Mouse (Mus musculus): ENCODE results near the gene Wwc1. TPM values are rescaled to one million over a fixed set of nuclear protein-coding genes. Genes with fewer than 3 reads are reported as not detected.
"Not testable (repeated sequence)": the region's sequence is repeated elsewhere in the genome, so short reads cannot be mapped to it uniquely, and the experiment has no call there.

Gene Wwc1
- polyA plus RNA-seq, 1 experiment from 2014 or later: 14.9 TPM

DNA sequence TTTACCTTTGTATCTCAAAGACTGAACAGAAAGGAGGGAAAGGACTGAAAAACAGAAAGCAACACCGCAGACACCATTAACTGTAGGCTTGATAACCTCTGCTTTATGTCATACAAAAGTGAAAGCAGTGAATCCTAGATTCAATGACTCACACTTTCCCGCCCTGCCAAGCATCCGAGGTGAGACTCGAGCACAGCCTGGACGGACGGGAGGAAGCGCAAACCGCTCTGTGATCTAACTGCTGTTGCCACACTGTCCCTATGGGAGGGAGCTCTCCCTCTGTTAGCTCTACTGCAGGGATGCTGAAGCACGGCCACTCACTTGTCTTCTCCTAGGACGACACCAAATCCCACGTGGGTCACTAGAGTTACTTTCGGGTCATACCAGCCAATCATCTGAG lies 164.0 kb downstream of the Wwc1 start:
- Histone ChIP-seq H3K27ac (ENCODE audit: low read length) (no peak overlapping the region), H3K4me2 (ENCODE audit: low read length) (no peak overlapping the region), H3K4me1 (replicated peaks; ENCODE audit: control insufficient read depth, insufficient read depth, low read length) (no peaks in the 10 kb centered on the region), H3K9me3 (ENCODE audit: control insufficient read depth, low read length) (no peaks in the 10 kb centered on the region), H3K4me3 (replicated peaks; ENCODE audit: low read length) (no peak overlapping the region), H3K9ac (replicated peaks; ENCODE audit: low read depth, low read length) (no peak overlapping the region), H3K27me3 (replicated peaks; ENCODE audit: control insufficient read depth, insufficient read depth, low read length) (no peaks in the 10 kb centered on the region), H3K36me3 (ENCODE audit: control insufficient read depth, insufficient read depth) (peaks cover 61% of the 10 kb centered on the region)
- WGBS: 92% methylated on average over 12 of the region's 12 CpGs
- no peak for ATAC-seq

DNA sequence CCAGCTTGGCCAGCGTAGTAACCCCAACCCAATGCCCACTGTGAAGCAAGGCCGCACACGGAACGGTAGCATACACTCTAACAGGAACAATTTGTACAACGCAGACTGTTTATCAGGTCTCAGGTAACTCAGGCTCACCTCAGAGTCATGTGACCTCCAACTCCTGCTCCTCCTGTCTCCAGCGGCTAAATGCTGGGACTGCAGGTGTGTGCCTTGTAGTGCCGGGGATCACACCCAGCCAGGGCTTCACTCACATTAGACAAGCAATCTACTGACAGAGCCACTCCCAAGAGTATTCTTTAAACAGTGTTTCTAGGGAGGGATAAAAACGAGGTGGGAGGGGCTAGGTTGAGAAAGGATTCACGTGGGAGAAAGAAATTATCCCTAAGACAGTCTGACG lies 168.9 kb downstream of the Wwc1 start:
- Histone ChIP-seq H3K27me3 (replicated peaks; ENCODE audit: control insufficient read depth, insufficient read depth, low read length) (no peaks in the 10 kb centered on the region), H3K9me3 (ENCODE audit: control insufficient read depth, low read length) (no peaks in the 10 kb centered on the region), H3K4me2 (ENCODE audit: low read length) (no peak overlapping the region), H3K4me3 (replicated peaks; ENCODE audit: low read length) (no peak overlapping the region), H3K27ac (ENCODE audit: low read length) (no peak overlapping the region), H3K4me1 (replicated peaks; ENCODE audit: control insufficient read depth, insufficient read depth, low read length) (no peaks in the 10 kb centered on the region), H3K9ac (replicated peaks; ENCODE audit: low read depth, low read length) (no peak overlapping the region), H3K36me3 (ENCODE audit: control insufficient read depth, insufficient read depth) (peaks cover 47% of the 10 kb centered on the region)
- no peak for ATAC-seq
- whole genome bisulfite sequencing: 82% methylated on average over 10 of the region's 10 CpGs

DNA sequence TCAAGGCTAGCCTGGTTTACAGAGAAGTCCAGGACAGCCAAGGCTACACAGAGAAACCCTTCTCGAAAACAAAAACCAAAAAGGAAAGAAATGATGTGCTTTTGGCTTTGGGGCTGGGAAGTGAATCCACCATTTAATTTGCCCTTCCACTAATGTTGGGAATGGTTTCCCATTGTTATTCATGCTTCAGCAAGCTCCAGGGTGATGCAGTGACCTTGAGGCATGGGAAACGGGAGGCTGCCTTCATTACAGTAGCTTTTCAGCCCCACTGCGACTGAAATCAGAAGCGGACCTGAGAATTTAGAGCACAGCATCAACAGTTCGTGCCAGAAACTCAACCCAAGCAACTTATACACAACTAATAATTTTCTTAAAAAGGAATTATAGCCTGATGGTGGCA lies 179.0 kb downstream of the Wwc1 start:
- Histone ChIP-seq H3K27me3 (replicated peaks; ENCODE audit: control insufficient read depth, insufficient read depth, low read length) (peaks cover 10% of the 10 kb centered on the region), H3K4me1 (replicated peaks; ENCODE audit: control insufficient read depth, insufficient read depth, low read length) (peaks cover 10% of the 10 kb centered on the region), H3K27ac (ENCODE audit: low read length) (no peak overlapping the region), H3K4me2 (ENCODE audit: low read length) (no peak overlapping the region), H3K9me3 (ENCODE audit: control insufficient read depth, low read length) (no peaks in the 10 kb centered on the region), H3K4me3 (replicated peaks; ENCODE audit: low read length) (no peak overlapping the region), H3K36me3 (ENCODE audit: control insufficient read depth, insufficient read depth) (0 out of 2 replicates have a peak, but pooled peaks cover under 1% of the 10 kb centered on the region), H3K9ac (replicated peaks; ENCODE audit: low read depth, low read length) (no peak overlapping the region)
- WGBS: 82% methylated on average over 5 of the region's 5 CpGs
- ATAC-seq: no peak

DNA sequence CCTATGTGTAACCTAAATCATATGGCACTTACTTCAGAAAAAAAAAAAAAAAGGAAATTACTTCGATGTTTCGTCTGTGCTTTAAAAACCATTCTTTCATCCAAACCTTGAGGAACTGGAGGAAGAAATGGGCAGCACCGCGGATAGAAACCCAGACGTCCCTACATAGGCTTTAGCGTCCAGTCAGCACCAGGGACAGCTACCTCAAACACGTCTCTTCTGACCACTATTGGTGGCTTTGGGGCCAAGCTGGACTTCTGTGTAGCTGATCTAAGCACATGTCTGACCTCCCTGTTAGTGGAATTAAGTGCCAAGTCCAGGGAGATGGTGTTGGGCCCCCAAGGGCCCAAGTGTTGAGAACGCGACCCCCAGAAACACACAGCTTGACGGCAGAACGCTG lies 181.5 kb downstream of the Wwc1 start, which contains the start of gene Fbll1:
Gene Fbll1, minus strand, starts transcription at position 11 of the 400 bp plus-strand sequence.
- WGBS: 9% methylated on average over 11 of the region's 11 CpGs
- peak within 1 kb of the TSS; percentile 43 for H3K27ac ChIP-seq (ENCODE audit: low read length)
- no peaks in the 10 kb centered on the region for H3K9me3 ChIP-seq (ENCODE audit: control insufficient read depth, low read length)
- H3K4me2 ChIP-seq (ENCODE audit: low read length): peak within 1 kb of the TSS; percentile 88
- H3K36me3 ChIP-seq (ENCODE audit: control insufficient read depth, insufficient read depth): no peaks in the 10 kb centered on the region
- peak within 1 kb of the TSS; percentile 78 for H3K9ac ChIP-seq (replicated peaks; ENCODE audit: low read depth, low read length)
- H3K27me3 ChIP-seq (replicated peaks; ENCODE audit: control insufficient read depth, insufficient read depth, low read length): peaks cover 11% of the 10 kb centered on the region
- peak within 1 kb of the TSS; percentile 71 for H3K4me3 ChIP-seq (replicated peaks; ENCODE audit: low read length)
- 0 out of 2 replicates have a peak, but pooled peaks have one; percentile 8 for ATAC-seq
- H3K4me1 ChIP-seq (replicated peaks; ENCODE audit: control insufficient read depth, insufficient read depth, low read length): peaks cover 10% of the 10 kb centered on the region

DNA sequence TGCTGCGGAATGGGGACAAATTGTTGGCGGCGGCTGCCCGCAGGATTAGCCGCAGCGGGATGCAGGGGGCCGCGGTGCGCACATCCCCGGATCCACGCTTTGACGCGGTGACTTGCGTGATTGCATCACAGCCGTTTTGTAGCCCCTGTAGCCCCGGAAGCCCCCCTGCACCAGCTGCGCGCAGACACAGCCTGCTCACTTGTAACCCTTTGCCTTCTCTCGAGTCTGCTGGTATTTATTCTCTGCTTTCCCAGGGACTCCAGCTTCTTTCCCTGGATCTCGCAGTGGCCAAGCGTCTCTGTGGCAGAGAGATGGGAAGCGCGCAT lies 181.9 kb downstream of the Wwc1 start:
- peak overlapping the region; percentile 88 for H3K4me2 ChIP-seq (ENCODE audit: low read length)
- H3K27me3 ChIP-seq (replicated peaks; ENCODE audit: control insufficient read depth, insufficient read depth, low read length): peaks cover 11% of the 10 kb centered on the region
- peak overlapping the region; percentile 43 for H3K27ac ChIP-seq (ENCODE audit: low read length)
- ATAC-seq: peak; percentile 97
- no peaks in the 10 kb centered on the region for H3K36me3 ChIP-seq (ENCODE audit: control insufficient read depth, insufficient read depth)
- peak overlapping the region; percentile 78 for H3K9ac ChIP-seq (replicated peaks; ENCODE audit: low read depth, low read length)
- no peaks in the 10 kb centered on the region for H3K9me3 ChIP-seq (ENCODE audit: control insufficient read depth, low read length)
- peaks cover 10% of the 10 kb centered on the region for H3K4me1 ChIP-seq (replicated peaks; ENCODE audit: control insufficient read depth, insufficient read depth, low read length)
- WGBS: under 1% methylated on average over 23 of the region's 23 CpGs
- H3K4me3 ChIP-seq (replicated peaks; ENCODE audit: low read length): peak overlapping the region; percentile 71

DNA sequence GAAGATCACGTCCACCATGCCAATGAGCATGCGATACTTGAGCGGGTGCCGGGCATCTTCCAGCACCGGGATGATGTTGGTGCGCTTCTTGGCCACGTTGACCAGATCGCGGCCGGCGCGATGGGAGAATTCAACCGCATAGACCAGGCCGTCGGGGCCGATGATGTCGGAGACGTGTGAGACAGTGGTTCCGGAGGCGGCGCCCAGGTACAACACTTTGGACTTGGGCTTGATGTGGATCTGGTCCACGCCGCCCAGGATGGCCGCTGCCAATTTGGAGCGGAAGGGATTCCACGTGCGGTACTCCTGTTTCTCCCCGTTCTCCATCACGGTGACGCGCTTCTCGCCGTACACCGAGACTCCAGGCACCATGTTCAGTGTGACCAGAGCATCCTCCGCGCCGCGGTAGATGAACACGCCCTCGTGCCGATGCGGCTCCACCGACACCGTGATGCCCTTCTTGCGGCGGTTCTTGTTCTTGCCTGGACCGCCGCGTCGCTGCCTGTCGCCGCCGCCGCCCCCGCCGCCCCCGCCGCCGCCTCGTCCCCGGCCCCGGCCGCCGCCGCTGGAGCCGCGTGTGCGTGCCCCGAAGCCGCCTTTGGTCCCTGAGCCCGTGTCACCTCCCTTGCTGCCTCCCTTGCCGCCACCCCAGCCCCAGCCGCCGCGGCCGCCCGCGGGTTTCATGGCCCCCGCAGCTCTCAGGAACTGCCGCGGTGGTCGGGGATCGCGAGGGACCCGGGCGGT lies 182.4 kb downstream of the Wwc1 start:
- Histone ChIP-seq H3K4me3 (replicated peaks; ENCODE audit: low read length) (peak overlapping the region; percentile 71), H3K27ac (ENCODE audit: low read length) (peak overlapping the region; percentile 43), H3K36me3 (ENCODE audit: control insufficient read depth, insufficient read depth) (no peaks in the 10 kb centered on the region), H3K9ac (replicated peaks; ENCODE audit: low read depth, low read length) (peak overlapping the region; percentile 78), H3K4me2 (ENCODE audit: low read length) (peak overlapping the region; percentile 88), H3K27me3 (replicated peaks; ENCODE audit: control insufficient read depth, insufficient read depth, low read length) (peaks cover 11% of the 10 kb centered on the region), H3K4me1 (replicated peaks; ENCODE audit: control insufficient read depth, insufficient read depth, low read length) (peaks cover 10% of the 10 kb centered on the region), H3K9me3 (ENCODE audit: control insufficient read depth, low read length) (no peaks in the 10 kb centered on the region)
- ATAC-seq: peak; percentile 63
- WGBS: 3% methylated on average over 66 of the region's 86 CpGs

DNA sequence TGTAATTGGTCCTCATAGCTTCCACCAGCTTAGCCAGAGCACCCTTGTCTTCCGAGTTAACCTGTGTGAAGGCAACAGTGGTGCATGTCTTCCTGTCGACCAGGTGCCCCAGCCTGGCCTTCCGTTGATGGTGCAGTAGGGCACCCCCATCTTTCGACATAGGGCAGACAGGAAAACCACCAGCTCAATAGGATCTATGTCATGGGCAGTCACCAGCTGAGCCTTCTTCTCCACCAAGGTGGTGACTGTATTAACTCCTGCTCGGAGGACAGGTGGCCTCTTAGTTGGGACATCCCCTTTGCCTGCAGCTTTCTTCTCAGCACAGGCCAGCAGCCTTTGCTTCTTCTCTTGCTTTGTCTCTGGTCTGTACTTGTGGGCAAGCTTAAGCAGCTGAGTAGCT lies 187.5 kb downstream of the Wwc1 start:
- ATAC-seq: not testable (repeated sequence)

DNA sequence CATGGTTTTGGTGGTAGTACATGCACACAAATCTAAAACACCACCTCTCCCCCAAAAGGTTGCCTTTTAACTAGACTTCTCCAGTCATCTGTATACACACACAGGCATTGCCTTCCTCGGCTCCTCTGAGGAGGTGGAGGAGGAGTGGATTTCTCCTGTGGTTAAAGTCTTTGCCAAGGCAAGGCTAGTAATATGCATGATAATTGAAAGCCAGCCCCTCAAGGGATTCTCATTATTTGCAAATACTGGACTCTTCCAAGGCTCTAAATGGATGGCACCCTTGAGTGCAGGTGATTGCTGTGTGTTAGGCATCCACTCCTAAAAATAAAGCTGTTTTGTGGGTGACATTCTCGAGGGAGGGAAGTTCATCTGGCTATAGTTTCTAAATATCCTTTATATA lies 191.9 kb downstream of the Wwc1 start:
- Histone ChIP-seq H3K9ac (replicated peaks; ENCODE audit: low read depth, low read length) (no peak overlapping the region), H3K4me1 (replicated peaks; ENCODE audit: control insufficient read depth, insufficient read depth, low read length) (no peaks in the 10 kb centered on the region), H3K4me2 (ENCODE audit: low read length) (no peak overlapping the region), H3K27me3 (replicated peaks; ENCODE audit: control insufficient read depth, insufficient read depth, low read length) (no peaks in the 10 kb centered on the region), H3K36me3 (ENCODE audit: control insufficient read depth, insufficient read depth) (peaks cover 23% of the 10 kb centered on the region), H3K27ac (ENCODE audit: low read length) (no peak overlapping the region), H3K4me3 (replicated peaks; ENCODE audit: low read length) (no peak overlapping the region), H3K9me3 (ENCODE audit: control insufficient read depth, low read length) (peaks cover 3% of the 10 kb centered on the region; the same call in 1 of the 2 replicates)
- 57% methylated on average over 2 of the region's 2 CpGs for WGBS
- ATAC-seq: no peak

More for the DNA sequence above, 187.5 kb downstream of the Wwc1 start:
- H3K9ac ChIP-seq (replicated peaks; ENCODE audit: low read depth, low read length); H3K4me3 ChIP-seq (replicated peaks; ENCODE audit: low read length); H3K9me3 ChIP-seq (ENCODE audit: control insufficient read depth, low read length); H3K4me2 ChIP-seq (ENCODE audit: low read length); H3K36me3 ChIP-seq (ENCODE audit: control insufficient read depth, insufficient read depth); H3K27ac ChIP-seq (ENCODE audit: low read length); H3K27me3 ChIP-seq (replicated peaks; ENCODE audit: control insufficient read depth, insufficient read depth, low read length): not testable (repeated sequence)
- WGBS: 83% methylated on average over 5 of the region's 5 CpGs
- peaks cover 10% of the 10 kb centered on the region for H3K4me1 ChIP-seq (replicated peaks; ENCODE audit: control insufficient read depth, insufficient read depth, low read length)
